Mouse (Mus musculus) myocyte (in vitro differentiated cells): ENCODE results near the gene Rps6ka6. TPM values are rescaled to one million over a fixed set of nuclear protein-coding genes. Genes with fewer than 3 reads are reported as not detected.

Experiments used
- H3K27me3 ChIP-seq: one replicate; pipeline ENCODE4 v1.6.1; 2011; ENCODE audit not compliant: control insufficient read depth, insufficient read depth, insufficient read length
- H3K36me3 ChIP-seq: one replicate; pipeline ENCODE4 v1.6.1; 2011; ENCODE audit not compliant: control insufficient read depth, insufficient read depth
- H3K4me2 ChIP-seq: one replicate; pipeline ENCODE4 v1.6.1; 2011; ENCODE audit warnings: low read depth, control low read depth
- H3K4me3 ChIP-seq: one replicate; pipeline ENCODE4 v1.5.1; 2011; ENCODE audit warnings: mild to moderate bottlenecking, control low read depth, moderate library complexity
- H3K79me2 ChIP-seq: one replicate; pipeline ENCODE4 v1.6.1; 2011; ENCODE audit not compliant: control insufficient read depth, insufficient read depth
- H3ac ChIP-seq: one replicate; pipeline ENCODE4 v1.6.1; 2011; ENCODE audit not compliant: control insufficient read depth, insufficient read length
- CEBPB ChIP-seq: IDR thresholded peaks from 2 replicates; pipeline ENCODE4 v1.6.1; 2011; ENCODE audit warnings: mild to moderate bottlenecking, moderate library complexity; ENCODE audit not compliant: poor library complexity, insufficient read depth, severe bottlenecking
- E2F4 ChIP-seq: IDR thresholded peaks from one replicate; pipeline ENCODE4 v1.6.1; 2011; ENCODE audit warnings: mild to moderate bottlenecking, control low read depth, moderate library complexity; ENCODE audit not compliant: insufficient read depth
- MAX ChIP-seq: IDR thresholded peaks from one replicate; pipeline ENCODE4 v1.6.1; 2011; ENCODE audit warnings: low read depth, mild to moderate bottlenecking, control low read depth
- MYOD1 ChIP-seq, 3 experiments: IDR thresholded peaks; one replicate each; pipeline ENCODE4 v1.6.1; 2011; ENCODE audit warnings: control low read depth in 2 of 3, low read depth in 2 of 3, mild to moderate bottlenecking in 2 of 3, moderate library complexity in 1 of 3; ENCODE audit not compliant: insufficient read length in 2 of 3, control insufficient read depth in 1 of 3
- MYOG ChIP-seq, 3 experiments: IDR thresholded peaks; one replicate each; pipeline ENCODE4 v1.6.1; 2011; ENCODE audit warnings: control low read depth in 2 of 3, low read depth in 2 of 3, mild to moderate bottlenecking in 2 of 3; ENCODE audit not compliant: insufficient read length in 2 of 3, control insufficient read depth in 1 of 3, insufficient read depth in 1 of 3
- POLR2A ChIP-seq: IDR thresholded peaks from one replicate; pipeline ENCODE4 v1.6.1; 2011; ENCODE audit warnings: low read depth, mild to moderate bottlenecking, control low read depth, moderate library complexity; ENCODE audit not compliant: insufficient read length
- POLR2AphosphoS2 ChIP-seq: IDR thresholded peaks from one replicate; pipeline ENCODE4 v1.6.1; 2011; ENCODE audit warnings: low read depth, control low read depth; ENCODE audit not compliant: insufficient read length
- REST ChIP-seq: IDR thresholded peaks from one replicate; pipeline ENCODE4 v1.6.1; 2011; ENCODE audit warnings: mild to moderate bottlenecking, control low read depth, moderate library complexity; ENCODE audit not compliant: insufficient read depth, insufficient read length
- SRF ChIP-seq: IDR thresholded peaks from one replicate; pipeline ENCODE4 v1.6.1; 2011; ENCODE audit warnings: low read depth; ENCODE audit not compliant: control insufficient read depth, insufficient read length
- TCF12 ChIP-seq: IDR thresholded peaks from one replicate; pipeline ENCODE4 v1.6.1; 2011; ENCODE audit warnings: mild to moderate bottlenecking, control low read depth; ENCODE audit not compliant: poor library complexity, insufficient read depth, severe bottlenecking
- TCF3 ChIP-seq: IDR thresholded peaks from one replicate; pipeline ENCODE4 v1.6.1; 2011; ENCODE audit warnings: low read depth, control low read depth; ENCODE audit not compliant: insufficient read length
- USF1 ChIP-seq: IDR thresholded peaks from one replicate; pipeline ENCODE4 v1.6.1; 2011; ENCODE audit warnings: low read depth, mild to moderate bottlenecking, control low read depth, moderate library complexity
- polyA plus RNA-seq: library from polyadenylated mRNA; unstranded; fragments of >200 nt; fragmentation: generic; extraction: Trizol; gene quantifications from one replicate; pipeline ENCODE4 v1.2.1, GENCODE M21; 2012; ENCODE audit warnings: missing spikeins

The Rps6ka6 gene
- not detected for polyA plus RNA-seq

GRCm38 (mm10) chrX:111537859-111538258 is at the start of gene Rps6ka6:
TSS of gene Rps6ka6 (minus strand) at chrX:111537959.
- no peaks in the 10 kb centered on the region for H3K79me2 ChIP-seq
- TF ChIP-seq SRF, result no peak
- TF ChIP-seq E2F4, result no peak
- no peak for TF ChIP-seq TCF3
- TF ChIP-seq MYOG (IDR thresholded peaks at IDR 0.05; ENCODE audit: control insufficient read depth in 1 of 3, insufficient read depth in 1 of 3, insufficient read length in 2 of 3, low read depth in 2 of 3), result no peak
- no peak for TF ChIP-seq TCF12
- no peak for TF ChIP-seq USF1
- no peak for TF ChIP-seq POLR2A
- TF ChIP-seq POLR2AphosphoS2, result no peak
- TF ChIP-seq MAX, result no peak
- TF ChIP-seq REST, result no peak
- no peak for TF ChIP-seq CEBPB
- TF ChIP-seq MYOD1 (IDR thresholded peaks at IDR 0.05; ENCODE audit: control insufficient read depth in 1 of 3, insufficient read length in 2 of 3, low read depth in 2 of 3), result no peak
- H3K27me3 ChIP-seq, result no peaks in the 10 kb centered on the region
- no peak within 1 kb of the TSS for H3ac ChIP-seq
- H3K36me3 ChIP-seq, result no peaks in the 10 kb centered on the region
- H3K4me3 ChIP-seq, result no peak within 1 kb of the TSS
- H3K4me2 ChIP-seq, result no peak within 1 kb of the TSS

GRCm38 (mm10) chrX:111577044-111577443 is 39.3 kb upstream of the Rps6ka6 start:
- Histone ChIP-seq H3ac (no peak overlapping the region), H3K36me3 (no peaks in the 10 kb centered on the region), H3K27me3 (no peaks in the 10 kb centered on the region), H3K4me3 (no peak overlapping the region), H3K79me2 (no peaks in the 10 kb centered on the region), H3K4me2 (no peak overlapping the region)
- no peak for TF ChIP-seq REST
- no peak for TF ChIP-seq CEBPB
- TF ChIP-seq USF1, result no peak
- no peak for TF ChIP-seq SRF
- no peak for TF ChIP-seq MYOG (IDR thresholded peaks at IDR 0.05; ENCODE audit: control insufficient read depth in 1 of 3, insufficient read depth in 1 of 3, insufficient read length in 2 of 3, low read depth in 2 of 3)
- no peak for TF ChIP-seq POLR2AphosphoS2
- TF ChIP-seq TCF12, result no peak
- TF ChIP-seq MYOD1 (IDR thresholded peaks at IDR 0.05; ENCODE audit: control insufficient read depth in 1 of 3, insufficient read length in 2 of 3, low read depth in 2 of 3), result no peak
- TF ChIP-seq TCF3, result no peak
- no peak for TF ChIP-seq MAX
- no peak for TF ChIP-seq E2F4
- TF ChIP-seq POLR2A, result no peak

- no peaks in the 10 kb centered on the region for H3K36me3 ChIP-seq
- no peak overlapping the region for H3ac ChIP-seq
These were observed 19.6 kb downstream of the Rps6ka6 start for GRCm38 (mm10) chrX:111518206-111518605.

DNA sequence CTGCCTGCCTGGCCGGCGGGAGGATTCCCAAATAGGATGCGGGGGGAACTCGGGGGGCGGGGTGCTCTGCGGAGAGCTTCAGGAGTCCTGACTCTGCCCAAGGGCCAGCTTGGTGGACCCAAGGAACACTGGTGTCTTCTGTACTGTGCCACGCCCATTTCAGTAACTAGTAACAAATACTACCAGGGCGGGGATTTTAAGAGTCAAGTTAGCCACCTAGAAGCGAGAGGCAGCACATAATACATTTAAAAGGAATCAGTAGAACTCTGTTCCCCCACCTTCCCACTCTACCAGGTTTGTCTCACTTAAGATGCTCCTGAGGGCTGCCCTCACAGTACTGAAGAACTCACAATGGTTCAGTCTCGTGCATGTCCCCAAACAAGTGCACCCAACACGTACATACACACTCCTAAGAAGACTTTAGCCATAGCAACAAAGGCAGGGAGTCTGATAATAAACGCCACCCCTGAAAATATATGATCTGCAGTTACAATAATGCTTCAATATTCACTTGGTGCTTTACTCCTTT is 74.1 kb downstream of the Rps6ka6 start:
- Histone ChIP-seq H3K79me2 (no peaks in the 10 kb centered on the region), H3K4me2 (no peak overlapping the region), H3K36me3 (no peaks in the 10 kb centered on the region), H3K4me3 (no peak overlapping the region), H3ac (no peak overlapping the region), H3K27me3 (no peaks in the 10 kb centered on the region)
- TF ChIP-seq MYOD1 (IDR thresholded peaks at IDR 0.05; ENCODE audit: control insufficient read depth in 1 of 3, insufficient read length in 2 of 3, low read depth in 2 of 3) (no peak), MYOG (IDR thresholded peaks at IDR 0.05; ENCODE audit: control insufficient read depth in 1 of 3, insufficient read depth in 1 of 3, insufficient read length in 2 of 3, low read depth in 2 of 3) (no peak), TCF12 (no peak), MAX (no peak), POLR2AphosphoS2 (no peak), POLR2A (no peak)

More at GRCm38 (mm10) chrX:111518206-111518605, 19.6 kb downstream of the Rps6ka6 start:
- no peak for TF ChIP-seq TCF12
- no peak for TF ChIP-seq REST
- TF ChIP-seq CEBPB, result no peak
- TF ChIP-seq TCF3, result no peak
- no peak for TF ChIP-seq SRF
- TF ChIP-seq POLR2A, result no peak
- TF ChIP-seq MAX, result no peak
- no peak for TF ChIP-seq POLR2AphosphoS2
- TF ChIP-seq E2F4, result no peak
- TF ChIP-seq USF1, result no peak
- no peak for TF ChIP-seq MYOG (IDR thresholded peaks at IDR 0.05; ENCODE audit: control insufficient read depth in 1 of 3, insufficient read depth in 1 of 3, insufficient read length in 2 of 3, low read depth in 2 of 3)
- no peak for TF ChIP-seq MYOD1 (IDR thresholded peaks at IDR 0.05; ENCODE audit: control insufficient read depth in 1 of 3, insufficient read length in 2 of 3, low read depth in 2 of 3)
- Histone ChIP-seq H3K4me3 (no peak overlapping the region), H3K79me2 (no peaks in the 10 kb centered on the region), H3K27me3 (no peaks in the 10 kb centered on the region), H3K4me2 (no peak overlapping the region)
